Mouse (Mus musculus): ENCODE results near the gene Asb16. TPM values are rescaled to one million over a fixed set of nuclear protein-coding genes. Genes with fewer than 3 reads are reported as not detected.
"Not testable (repeated sequence)": the region's sequence is repeated elsewhere in the genome, so short reads cannot be mapped to it uniquely, and the experiment has no call there.

The Asb16 gene
- total RNA-seq, 2 experiments from 2014 or later: 0.58 to 1.5 TPM

- ATAC-seq (replicated peaks; ENCODE audit: poor library complexity): no peak
Measured at GRCm38 (mm10) chr11:102241246-102241645, 27.3 kb upstream of the Asb16 start.

GRCm38 (mm10) chr11:102241874-102242273 is 26.7 kb upstream of the Asb16 start:
- no peak for ATAC-seq (replicated peaks; ENCODE audit: poor library complexity)

DNA sequence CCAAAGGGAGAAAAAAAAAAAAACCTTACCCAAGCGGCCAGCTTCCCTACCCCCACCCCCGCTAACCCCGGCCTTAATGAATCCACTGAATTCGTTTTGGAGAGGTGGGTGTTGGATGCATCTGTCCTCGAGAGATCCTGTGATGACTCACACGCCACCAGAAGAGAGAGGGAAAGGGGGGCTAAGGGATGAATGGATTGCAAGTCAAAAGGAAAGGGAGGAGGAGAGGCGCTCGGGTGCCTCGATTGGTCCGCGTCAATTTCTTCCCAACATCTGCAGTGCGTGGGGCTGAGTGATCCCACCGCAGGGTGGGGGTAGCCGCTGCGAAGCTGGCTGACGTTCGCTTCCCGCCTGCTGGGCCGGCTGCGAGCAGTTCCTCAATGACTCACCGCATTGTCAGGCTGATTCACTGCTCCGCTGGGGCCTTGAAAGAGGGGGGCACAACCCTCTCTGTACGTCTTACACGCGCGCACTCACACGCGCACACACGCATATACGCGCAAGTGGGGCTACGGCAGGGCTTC is 23.6 kb upstream of the Asb16 start:
- peak; percentile 74 for ATAC-seq (replicated peaks; ENCODE audit: poor library complexity)

DNA sequence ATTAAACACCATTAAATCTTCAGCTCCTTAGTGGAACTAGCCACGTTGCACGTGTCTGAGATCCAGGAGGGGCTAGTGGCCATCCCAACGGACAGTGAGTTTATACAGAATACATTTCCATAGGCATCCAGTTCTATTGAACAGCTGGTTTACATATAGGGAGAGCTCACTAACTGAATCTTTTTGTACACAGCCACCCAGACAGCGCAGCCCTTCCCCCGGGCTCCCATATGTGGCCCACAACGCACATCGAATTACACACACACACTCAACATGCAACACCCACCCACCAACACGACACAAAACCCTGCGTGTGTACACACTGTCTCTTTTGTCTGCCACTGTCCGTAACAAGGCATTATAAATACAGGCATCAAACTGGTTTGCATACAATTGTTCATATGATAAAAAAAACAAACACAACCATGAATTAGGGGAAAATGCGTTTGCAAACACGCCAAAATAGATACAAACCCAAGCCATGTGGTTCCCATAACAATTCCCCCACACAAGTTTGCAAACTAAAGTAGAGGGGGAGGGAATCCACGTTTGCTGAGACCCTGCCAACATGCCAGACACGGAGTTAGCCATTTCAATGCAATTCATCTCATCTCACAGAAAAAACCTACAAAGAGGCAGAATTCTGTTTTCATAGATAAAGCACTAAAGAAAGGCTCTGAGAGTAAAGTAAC is 22.8 kb upstream of the Asb16 start:
- no peak for ATAC-seq (replicated peaks; ENCODE audit: poor library complexity)

DNA sequence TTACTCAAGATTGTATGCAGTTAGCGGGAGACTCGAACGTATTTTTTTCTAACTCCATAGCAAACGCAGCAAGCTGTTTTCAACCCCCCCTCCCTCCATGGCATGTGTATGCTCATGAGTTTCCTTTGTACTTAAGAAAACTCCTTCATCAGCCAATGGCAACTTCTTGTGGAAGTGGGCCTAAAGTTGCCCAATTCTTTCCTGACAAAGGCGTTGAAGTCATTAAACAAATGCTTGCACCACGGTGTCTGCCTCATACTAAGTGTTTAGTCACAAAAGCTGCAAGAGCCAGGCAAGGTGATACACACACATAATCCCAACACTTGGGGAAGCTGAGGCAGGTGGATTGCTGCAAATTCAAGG is 22.3 kb upstream of the Asb16 start:
- ATAC-seq (replicated peaks; ENCODE audit: poor library complexity): peak; percentile 38

DNA sequence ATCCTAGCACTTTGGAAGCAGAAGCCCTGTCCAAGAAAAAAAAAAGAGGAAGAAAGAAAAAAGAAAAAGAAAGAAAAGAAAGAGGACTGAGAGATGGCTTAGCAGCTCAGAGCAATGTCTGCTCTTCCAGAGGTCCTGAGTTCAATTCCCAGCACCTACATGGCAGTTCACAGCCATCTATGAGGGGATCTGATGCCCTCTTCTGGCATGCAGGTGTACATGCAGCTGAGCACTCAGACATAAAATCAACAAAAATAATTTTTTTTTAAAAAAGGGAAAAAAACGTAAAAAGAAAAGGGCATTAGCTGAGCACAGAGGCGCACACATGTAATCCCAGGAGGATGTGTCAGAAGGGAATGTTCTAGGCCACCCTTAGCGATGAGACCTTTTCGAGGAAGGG is 21.7 kb upstream of the Asb16 start:
- ATAC-seq (replicated peaks; ENCODE audit: poor library complexity): no peak

DNA sequence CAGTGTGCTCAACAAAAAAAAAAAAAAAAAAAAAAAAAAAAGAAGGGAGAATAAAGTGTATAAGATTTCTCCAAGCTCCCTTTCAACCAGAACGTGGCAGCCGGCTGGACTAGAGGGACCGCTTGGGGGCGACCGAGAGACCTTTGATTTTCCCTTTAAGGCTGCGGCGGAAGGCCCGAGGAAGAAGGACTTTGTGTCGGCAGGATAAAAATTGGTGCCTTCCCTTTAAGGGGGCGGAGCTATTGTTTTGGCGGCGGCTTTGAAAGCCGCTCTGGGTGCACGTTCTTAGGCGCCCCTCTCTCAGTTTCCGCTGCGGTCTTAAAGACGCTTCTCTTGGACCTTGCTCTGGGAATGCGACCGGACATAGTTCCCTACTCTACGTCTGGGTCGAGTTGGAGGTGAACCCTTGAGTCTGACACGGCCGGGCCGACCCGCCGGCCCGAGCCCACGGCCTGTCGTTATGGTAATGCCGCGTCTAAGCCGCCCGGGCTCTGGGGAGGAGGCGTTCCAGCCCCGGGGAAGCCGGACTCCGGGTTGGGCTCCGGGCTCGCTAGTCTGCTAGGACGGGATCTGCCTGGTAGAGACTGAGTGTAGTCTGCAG is 19.8 kb upstream of the Asb16 start, which contains the start of gene BC030867:
TSS of gene BC030867 (plus strand) at position 253 of the 601 bp plus-strand sequence.
- peak; percentile 88 for ATAC-seq (replicated peaks; ENCODE audit: poor library complexity)

DNA sequence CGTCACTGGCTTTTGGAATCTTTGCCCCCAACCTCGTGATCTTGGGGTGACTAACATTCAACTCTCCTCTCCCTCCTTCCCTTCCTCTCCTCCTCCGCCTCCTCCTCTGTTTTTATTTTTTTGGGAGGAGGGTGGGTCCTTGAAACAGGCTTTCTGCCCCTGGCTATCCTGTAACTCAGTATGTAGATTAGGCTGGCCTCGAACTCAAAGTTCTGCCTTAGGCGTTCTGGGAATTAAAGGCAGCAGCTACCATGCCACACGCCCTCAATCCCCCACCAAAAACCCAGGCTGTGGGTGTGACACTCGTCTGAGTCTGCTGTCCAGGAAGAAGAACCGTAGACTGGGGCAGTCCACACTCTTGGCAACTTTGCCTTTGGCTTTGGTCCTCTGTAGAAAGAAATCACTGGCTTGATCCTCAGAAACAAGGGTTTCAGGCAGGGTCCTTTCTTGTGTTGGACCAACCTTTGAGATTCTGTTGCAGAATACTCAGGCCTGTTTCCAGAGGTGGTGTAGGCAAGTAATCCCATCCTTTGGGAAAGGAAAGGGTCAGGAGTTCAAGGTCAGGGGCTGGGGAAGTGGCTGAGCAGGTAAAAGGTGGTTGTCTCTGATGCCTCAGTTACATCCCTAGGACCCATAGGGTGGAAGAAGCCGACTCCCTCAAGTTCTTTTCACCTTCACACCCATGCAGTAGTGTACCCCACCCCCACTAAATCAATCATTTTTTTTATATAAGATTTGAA is 19.0 kb upstream of the Asb16 start:
- ATAC-seq (replicated peaks; ENCODE audit: poor library complexity): no peak

- ATAC-seq (replicated peaks; ENCODE audit: poor library complexity): peak; percentile 66
Measured at GRCm38 (mm10) chr11:102257514-102257913, 11.0 kb upstream of the Asb16 start.

DNA sequence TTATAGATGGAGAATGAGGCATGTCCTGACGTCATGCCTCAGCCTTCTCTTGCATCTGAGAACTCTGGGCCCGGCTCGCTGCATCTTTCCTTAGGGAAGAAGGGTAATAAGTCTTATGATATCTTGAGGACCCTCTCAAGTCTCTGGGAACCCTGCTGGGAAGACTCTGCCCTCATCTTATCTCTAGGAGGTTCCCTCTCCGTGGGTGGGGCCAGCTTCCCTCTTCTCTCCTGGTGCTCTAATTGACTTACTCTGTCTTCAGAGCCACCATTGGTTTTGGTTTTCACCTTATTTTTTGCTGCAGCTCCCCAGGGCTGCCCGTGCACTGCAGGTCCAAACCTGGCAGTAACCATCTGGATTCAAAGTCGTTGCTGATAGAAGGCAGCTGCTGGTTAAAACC is 10.4 kb upstream of the Asb16 start:
- ATAC-seq (replicated peaks; ENCODE audit: poor library complexity): no peak

DNA sequence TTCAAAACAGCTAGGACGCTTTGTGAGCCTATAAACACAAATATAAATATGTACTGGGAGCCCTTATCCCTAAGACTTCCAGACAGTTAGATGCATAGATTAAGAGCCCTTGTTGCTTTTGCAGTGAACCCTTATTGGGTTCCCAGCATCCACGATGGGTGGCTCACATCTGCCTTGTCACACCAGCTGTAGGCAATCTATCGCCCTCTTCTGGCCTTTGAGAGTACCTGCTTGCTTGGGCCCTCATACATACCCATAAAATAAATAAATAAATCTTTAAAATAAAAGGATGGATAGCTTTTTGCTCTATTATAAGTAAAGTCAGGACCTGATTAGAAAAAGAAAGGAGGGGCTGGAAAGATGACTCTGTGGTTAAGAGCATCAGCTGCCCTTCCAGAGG is 10.0 kb upstream of the Asb16 start:
- ATAC-seq (replicated peaks; ENCODE audit: poor library complexity): peak; percentile 65

DNA sequence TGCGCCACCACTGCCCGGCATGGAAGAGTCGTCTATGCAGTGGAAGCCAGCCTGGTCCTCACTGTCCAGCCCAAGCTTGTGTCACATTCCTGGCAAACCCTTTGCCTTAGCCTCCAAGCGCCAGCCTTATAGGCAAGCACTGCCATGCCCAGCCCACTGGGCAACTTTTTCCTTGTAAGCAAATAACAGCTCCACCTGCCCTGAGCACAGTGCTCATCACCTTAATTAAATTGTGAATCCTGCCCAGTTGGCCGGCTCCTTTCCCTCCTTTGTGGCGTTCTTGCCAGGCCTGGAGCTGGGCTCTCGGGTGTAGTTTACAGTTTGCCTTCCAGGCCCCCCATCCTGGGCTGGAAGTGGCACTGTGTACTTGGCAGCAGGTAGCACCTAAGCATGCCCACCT is 5.3 kb upstream of the Asb16 start:
- no peak for ATAC-seq (replicated peaks; ENCODE audit: poor library complexity)

- ATAC-seq (replicated peaks; ENCODE audit: poor library complexity): no peak
Measured at GRCm38 (mm10) chr11:102265816-102266215, 2.7 kb upstream of the Asb16 start.

DNA sequence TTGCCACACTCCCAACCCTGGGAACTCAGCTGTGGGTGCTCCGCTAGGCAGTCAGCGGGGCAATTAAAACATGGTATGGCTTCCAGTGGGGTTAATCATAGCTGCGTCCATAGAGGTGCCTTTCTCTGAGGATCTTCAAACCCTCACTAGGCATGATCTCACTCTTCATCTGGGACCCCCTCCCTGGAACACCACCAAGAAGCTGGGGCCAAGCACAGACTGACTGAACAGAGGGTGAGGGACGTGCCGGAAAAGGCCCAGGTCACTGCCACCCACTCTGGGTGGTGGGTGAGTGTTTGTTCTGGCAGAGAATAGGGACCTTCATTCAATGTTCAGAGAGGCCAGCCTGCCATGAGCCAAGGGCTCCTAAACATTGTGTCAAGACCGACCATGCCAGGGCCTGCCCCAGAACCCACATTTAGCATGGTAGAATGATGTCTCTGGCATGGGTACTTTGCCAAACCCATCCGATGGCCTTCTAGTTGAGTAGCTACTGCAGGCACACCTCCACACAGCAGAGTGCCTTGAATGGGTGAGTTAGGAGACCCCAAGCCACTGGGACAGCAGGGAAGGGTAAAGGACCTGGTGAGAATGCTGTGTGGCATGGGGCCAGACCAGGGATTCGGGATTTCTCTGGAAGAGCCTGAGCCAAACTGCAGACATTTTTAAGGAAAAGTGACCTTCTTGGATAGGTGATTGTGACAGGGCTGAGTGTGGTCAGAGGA is 1.8 kb upstream of the Asb16 start:
- ATAC-seq (replicated peaks; ENCODE audit: poor library complexity): no peak

DNA sequence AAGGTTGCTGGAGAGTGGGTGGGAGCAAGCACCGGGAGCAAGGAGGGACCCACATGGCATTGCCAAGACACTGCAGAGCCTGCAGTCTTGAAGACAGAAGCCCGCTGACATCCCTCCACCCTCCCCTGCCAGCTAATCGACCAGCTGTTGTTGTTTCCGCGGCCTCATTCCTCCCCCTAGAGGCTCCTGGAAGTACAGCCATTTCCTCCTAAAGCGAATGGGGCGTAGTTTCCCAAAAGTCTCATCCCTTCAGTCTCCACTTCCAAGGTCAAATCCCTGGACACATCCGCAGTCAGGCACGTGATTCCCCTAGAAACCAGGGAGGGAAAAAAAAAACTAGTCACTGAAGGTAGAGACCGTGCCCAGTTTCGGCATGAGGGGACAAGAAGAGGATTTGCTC is 1.1 kb upstream of the Asb16 start:
- ATAC-seq (replicated peaks; ENCODE audit: poor library complexity): peak; percentile 95

DNA sequence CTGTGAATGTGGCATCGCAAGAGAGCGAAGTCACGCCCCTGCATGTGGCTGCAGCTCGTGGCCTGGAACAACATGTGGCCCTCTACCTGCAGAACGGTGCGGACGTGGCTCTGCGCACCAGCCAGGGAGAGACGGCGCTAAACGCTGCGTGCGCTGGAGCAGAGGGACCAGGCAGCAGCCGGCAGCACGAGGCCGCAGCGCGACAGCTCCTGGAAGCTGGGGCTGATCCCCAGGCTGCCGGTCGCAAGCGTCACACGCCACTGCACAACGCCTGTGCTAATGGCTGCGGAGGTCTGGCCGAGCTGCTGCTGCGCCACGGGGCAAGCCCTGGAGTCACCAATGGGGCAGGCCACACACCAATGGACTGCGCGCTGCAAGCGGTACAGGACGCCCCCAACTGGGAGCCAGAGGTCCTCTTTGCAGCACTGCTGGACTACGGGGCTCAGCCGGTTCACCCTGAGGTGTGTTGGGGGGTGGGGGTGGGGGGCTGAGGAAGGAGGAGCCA is 7.9 kb downstream of the Asb16 start:
- peak; percentile 83 for ATAC-seq (replicated peaks; ENCODE audit: poor library complexity)

GRCm38 (mm10) chr11:102277754-102278153 is 9.2 kb downstream of the Asb16 start:
- ATAC-seq (replicated peaks; ENCODE audit: poor library complexity): no peak

- ATAC-seq (replicated peaks; ENCODE audit: poor library complexity): no peak
Measured at GRCm38 (mm10) chr11:102279595-102279994, 11.1 kb downstream of the Asb16 start.

- not testable (repeated sequence) for ATAC-seq (replicated peaks; ENCODE audit: poor library complexity)
Measured at GRCm38 (mm10) chr11:102280267-102280666, 11.7 kb downstream of the Asb16 start.

- no peak for ATAC-seq (replicated peaks; ENCODE audit: poor library complexity)
Measured at GRCm38 (mm10) chr11:102283922-102284321, 15.4 kb downstream of the Asb16 start.

DNA sequence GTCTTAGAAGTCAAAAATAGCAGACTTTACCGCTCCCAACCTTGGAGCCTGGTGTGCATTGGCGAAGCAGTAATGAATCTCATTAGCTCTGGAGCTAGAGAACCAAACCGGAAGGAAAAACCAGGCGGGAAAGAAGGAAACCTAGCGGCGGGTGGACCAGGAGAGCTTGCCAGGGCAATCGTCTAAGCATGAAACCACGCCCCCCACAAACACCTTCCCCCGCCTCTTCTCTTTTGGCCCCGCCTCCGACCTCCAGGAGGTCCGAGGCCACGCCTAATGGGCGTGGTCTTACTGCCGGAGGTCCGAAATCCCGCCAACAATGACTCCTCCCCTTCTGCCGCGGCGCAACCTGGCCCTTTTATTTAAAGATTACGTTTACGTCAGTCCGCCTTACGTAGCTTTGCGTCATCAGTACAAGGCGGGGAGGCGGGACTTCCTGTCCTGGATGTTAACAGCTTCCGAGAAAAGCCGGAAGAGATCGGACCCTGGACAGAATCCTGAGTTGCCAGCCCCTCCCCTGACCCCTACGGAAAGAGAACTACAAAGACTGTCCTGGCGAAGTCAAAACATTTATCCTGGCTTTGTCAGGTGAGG is 16.1 kb downstream of the Asb16 start, which contains the start of gene Tmub2:
TSS of gene Tmub2 (plus strand) at position 431 of the 594 bp plus-strand sequence.
- peak; percentile 95 for ATAC-seq (replicated peaks; ENCODE audit: poor library complexity)

Measured in megakaryocyte progenitor cell, adult 5-6 weeks (primary cell).